Mouse (Mus musculus) ovary, adult 2 months (tissue): ENCODE results near the gene Nup155. TPM values are rescaled to one million over a fixed set of nuclear protein-coding genes. Genes with fewer than 3 reads are reported as not detected.

ENCODE experiments used
- polyA plus RNA-seq: library from polyadenylated mRNA; depleted of rRNA; stranded (reverse); fragments of >200 nt; gene quantifications from 2 replicates; pipeline ENCODE4 v1.2.3, GENCODE M21; 2012; rRNA removed

Gene Nup155
- polyA plus RNA-seq = 7.0 and 8.8 TPM in 2 replicates

GRCm38 (mm10) chr15:8108966-8109743 lies at the start of gene Nup155:
Nup155 (plus strand) TSS chr15:8109273.

GRCm38 (mm10) chr15:8098774-8099749 lies 10.0 kb upstream of the Nup155 start, which contains the start of gene Wdr70:
Wdr70 (minus strand) TSS chr15:8099209.

GRCm38 (mm10) chr15:8168591-8169265 lies 59.7 kb downstream of the Nup155 start, which contains the start of gene Cplane1:
Cplane1 (plus strand) TSS chr15:8169106.

Other genes with a start within 250 kb of the Nup155 start
- 8.6 and 9.0 TPM in 2 replicates for gene Wdr70, start 10.1 kb upstream of the Nup155 start, polyA plus RNA-seq
- gene Cplane1, start 59.8 kb downstream of the Nup155 start, polyA plus RNA-seq = 4.7 and 4.8 TPM in 2 replicates